Mouse (Mus musculus): ENCODE results near the gene Cdc42ep2. TPM values are rescaled to one million over a fixed set of nuclear protein-coding genes. Genes with fewer than 3 reads are reported as not detected.

Gene Cdc42ep2
- polyA plus RNA-seq, 1 experiment from 2014 or later: 12.3 TPM

DNA sequence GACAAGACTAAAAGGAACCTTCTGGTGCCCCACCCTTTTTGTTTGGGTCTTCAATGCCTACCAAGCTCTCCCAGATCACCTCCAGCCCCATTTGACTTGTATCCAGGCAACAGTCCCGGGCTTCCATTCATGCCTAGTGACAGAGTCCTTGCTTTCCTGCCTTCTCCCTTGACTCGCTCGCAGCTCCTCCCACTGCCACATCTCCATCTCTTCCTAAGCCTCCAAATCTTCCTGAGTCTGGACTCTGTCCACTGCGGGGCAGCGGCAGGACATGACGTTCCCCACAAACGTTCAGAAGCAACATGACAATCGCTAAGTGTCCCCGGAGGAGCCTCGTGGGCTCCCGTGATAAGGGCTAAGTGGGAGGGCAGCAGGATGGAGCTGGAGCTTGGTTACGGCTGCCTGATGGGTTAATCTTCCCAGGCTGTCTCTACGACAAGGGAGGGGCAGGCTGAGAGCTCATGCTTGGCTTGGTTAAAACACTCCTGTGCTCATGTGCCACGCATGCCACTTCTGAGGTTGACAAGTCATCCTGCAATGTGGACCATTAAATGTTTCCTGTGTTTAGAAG is 13.3 kb upstream of the Cdc42ep2 start:
- H3K9ac ChIP-seq (replicated peaks; ENCODE audit: low read length): peak overlapping the region; percentile 3; the same call in 1 of the 2 replicates
- 6% methylated on average over 14 of the region's 14 CpGs for WGBS
- no peak; the same call in 1 of the 2 replicates for ATAC-seq (ENCODE audit: low FRiP score, low TSS enrichment)

DNA sequence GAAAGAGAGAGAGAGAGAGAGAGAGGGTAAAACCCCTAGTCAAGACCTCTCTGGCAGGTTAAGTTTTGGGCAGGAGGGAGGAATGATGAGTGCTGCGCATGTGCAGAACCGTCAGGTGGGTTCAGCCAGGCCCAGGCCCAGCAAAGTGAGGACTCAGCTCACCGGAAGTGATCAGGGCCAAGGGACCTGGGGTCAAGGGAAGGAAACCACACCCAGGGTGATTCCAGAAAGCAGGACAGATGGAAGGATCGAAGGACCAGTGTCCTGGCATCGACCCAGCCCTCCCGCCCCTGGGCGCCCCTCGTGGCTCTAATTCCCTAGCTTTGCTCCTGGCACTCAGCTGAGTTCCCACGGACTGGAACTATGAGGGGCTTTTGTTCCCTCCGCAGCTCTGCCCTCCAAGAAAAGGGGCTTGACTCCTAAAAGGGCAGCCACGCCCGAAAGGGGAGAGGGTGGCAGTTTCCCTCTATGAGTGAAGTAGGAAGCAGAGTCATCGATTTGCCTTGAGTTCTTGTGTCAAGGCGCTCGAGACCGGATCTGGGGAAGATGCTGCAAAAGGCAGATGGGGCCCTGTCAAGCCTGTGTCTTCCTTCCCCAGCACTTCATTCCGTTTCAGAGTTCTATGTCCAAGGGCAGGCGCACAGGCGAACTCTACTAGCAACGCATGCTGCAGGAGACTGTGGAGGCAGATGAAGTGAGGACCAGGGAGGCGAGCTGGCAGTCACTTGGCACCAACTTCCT is 12.6 kb upstream of the Cdc42ep2 start:
- Histone ChIP-seq H3K36me3 (ENCODE audit: control insufficient read depth, insufficient read depth, low read length) (peaks cover 8% of the 10 kb centered on the region), H3K9ac (replicated peaks; ENCODE audit: low read length) (no peak overlapping the region), H3K27me3 (ENCODE audit: control insufficient read depth, insufficient read depth, low read length) (no peaks in the 10 kb centered on the region), H3K27ac (replicated peaks; ENCODE audit: low read depth, low read length) (peak overlapping the region; percentile 37; the same call in 1 of the 2 replicates), H3K4me3 (replicated peaks; ENCODE audit: low read depth, low read length) (no peak overlapping the region), H3K4me1 (ENCODE audit: control insufficient read depth, insufficient read depth, low read length) (peaks cover 7% of the 10 kb centered on the region), H3K9me3 (ENCODE audit: control insufficient read depth, low read length) (no peaks in the 10 kb centered on the region), H3K4me2 (ENCODE audit: low read length) (peak overlapping the region; percentile 42)
- DNase-seq: peak; percentile 37
- no peak for ATAC-seq (ENCODE audit: low FRiP score, low TSS enrichment)
- WGBS: 51% methylated on average over 21 of the region's 21 CpGs

More for the DNA sequence above, 13.3 kb upstream of the Cdc42ep2 start:
- Histone ChIP-seq H3K27me3 (ENCODE audit: control insufficient read depth, insufficient read depth, low read length) (no peaks in the 10 kb centered on the region), H3K4me3 (replicated peaks; ENCODE audit: low read depth, low read length) (no peak overlapping the region), H3K4me1 (ENCODE audit: control insufficient read depth, insufficient read depth, low read length) (peaks cover 7% of the 10 kb centered on the region), H3K36me3 (ENCODE audit: control insufficient read depth, insufficient read depth, low read length) (peaks cover 10% of the 10 kb centered on the region), H3K9me3 (ENCODE audit: control insufficient read depth, low read length) (no peaks in the 10 kb centered on the region), H3K4me2 (ENCODE audit: low read length) (peak overlapping the region; percentile 42), H3K27ac (replicated peaks; ENCODE audit: low read depth, low read length) (peak overlapping the region; percentile 37; the same call in 1 of the 2 replicates)
- DNase-seq: peak; percentile 39

DNA sequence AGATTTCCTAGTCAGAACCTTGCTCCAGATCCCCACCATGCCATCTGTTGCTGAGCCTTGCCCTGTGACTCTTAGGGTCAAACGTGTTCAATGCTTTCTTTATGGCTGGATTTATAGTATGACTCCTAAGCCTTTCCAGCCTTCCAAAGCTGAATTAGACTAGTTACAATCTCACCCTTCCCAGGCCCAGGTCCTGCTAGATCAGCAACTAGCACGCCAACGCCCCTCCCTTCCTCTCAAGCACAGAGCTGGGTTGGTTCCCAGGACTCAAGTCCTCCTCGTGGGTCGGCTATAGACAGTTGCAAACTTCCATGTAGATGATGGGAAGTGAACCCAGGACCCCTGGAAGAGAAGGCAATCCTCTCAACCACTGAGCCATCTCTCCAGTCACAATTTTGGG is 11.1 kb upstream of the Cdc42ep2 start:
- H3K4me3 ChIP-seq (replicated peaks; ENCODE audit: low read depth, low read length): no peak overlapping the region
- WGBS: 81% methylated on average over 5 of the region's 5 CpGs
- no peaks in the 10 kb centered on the region; the same call in 1 of the 2 replicates for H3K36me3 ChIP-seq (ENCODE audit: control insufficient read depth, insufficient read depth, low read length)
- H3K27me3 ChIP-seq (ENCODE audit: control insufficient read depth, insufficient read depth, low read length): no peaks in the 10 kb centered on the region
- no peak overlapping the region for H3K9ac ChIP-seq (replicated peaks; ENCODE audit: low read length)
- H3K4me2 ChIP-seq (ENCODE audit: low read length): no peak overlapping the region
- no peaks in the 10 kb centered on the region for H3K9me3 ChIP-seq (ENCODE audit: control insufficient read depth, low read length)
- H3K4me1 ChIP-seq (ENCODE audit: control insufficient read depth, insufficient read depth, low read length): peaks cover 7% of the 10 kb centered on the region
- ATAC-seq (ENCODE audit: low FRiP score, low TSS enrichment) (no peak), DNase-seq (no peak)
- H3K27ac ChIP-seq (replicated peaks; ENCODE audit: low read depth, low read length): no peak overlapping the region

DNA sequence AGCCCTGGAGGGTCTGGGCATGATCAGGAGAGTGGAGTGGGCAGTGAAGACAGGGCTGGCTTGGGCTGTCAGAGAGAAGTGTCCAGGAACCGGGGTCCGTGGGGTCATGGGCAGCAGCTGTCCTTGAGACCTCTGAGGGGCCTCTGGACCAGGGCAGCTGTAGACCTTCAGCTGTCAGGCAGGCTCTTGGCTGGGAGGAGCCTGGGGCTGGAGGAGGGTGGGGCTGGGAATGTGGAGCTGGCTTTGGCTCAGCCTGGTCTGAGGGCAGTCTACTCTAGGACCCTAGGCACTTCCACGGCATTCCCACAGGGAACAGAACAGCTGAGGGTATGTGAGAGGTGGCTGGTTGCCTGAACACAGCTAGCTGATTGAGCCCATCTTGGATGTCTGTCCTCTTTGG is 10.7 kb upstream of the Cdc42ep2 start:
- DNase-seq: no peak
- no peak overlapping the region for H3K27ac ChIP-seq (replicated peaks; ENCODE audit: low read depth, low read length)
- ATAC-seq (ENCODE audit: low FRiP score, low TSS enrichment): no peak
- peaks cover 7% of the 10 kb centered on the region for H3K4me1 ChIP-seq (ENCODE audit: control insufficient read depth, insufficient read depth, low read length)
- H3K9ac ChIP-seq (replicated peaks; ENCODE audit: low read length): no peak overlapping the region
- no peak overlapping the region for H3K4me3 ChIP-seq (replicated peaks; ENCODE audit: low read depth, low read length)
- H3K36me3 ChIP-seq (ENCODE audit: control insufficient read depth, insufficient read depth, low read length): no peaks in the 10 kb centered on the region; the same call in 1 of the 2 replicates
- no peaks in the 10 kb centered on the region for H3K9me3 ChIP-seq (ENCODE audit: control insufficient read depth, low read length)
- H3K27me3 ChIP-seq (ENCODE audit: control insufficient read depth, insufficient read depth, low read length): no peaks in the 10 kb centered on the region
- no peak overlapping the region for H3K4me2 ChIP-seq (ENCODE audit: low read length)
- 65% methylated on average over 3 of the region's 3 CpGs for WGBS

DNA sequence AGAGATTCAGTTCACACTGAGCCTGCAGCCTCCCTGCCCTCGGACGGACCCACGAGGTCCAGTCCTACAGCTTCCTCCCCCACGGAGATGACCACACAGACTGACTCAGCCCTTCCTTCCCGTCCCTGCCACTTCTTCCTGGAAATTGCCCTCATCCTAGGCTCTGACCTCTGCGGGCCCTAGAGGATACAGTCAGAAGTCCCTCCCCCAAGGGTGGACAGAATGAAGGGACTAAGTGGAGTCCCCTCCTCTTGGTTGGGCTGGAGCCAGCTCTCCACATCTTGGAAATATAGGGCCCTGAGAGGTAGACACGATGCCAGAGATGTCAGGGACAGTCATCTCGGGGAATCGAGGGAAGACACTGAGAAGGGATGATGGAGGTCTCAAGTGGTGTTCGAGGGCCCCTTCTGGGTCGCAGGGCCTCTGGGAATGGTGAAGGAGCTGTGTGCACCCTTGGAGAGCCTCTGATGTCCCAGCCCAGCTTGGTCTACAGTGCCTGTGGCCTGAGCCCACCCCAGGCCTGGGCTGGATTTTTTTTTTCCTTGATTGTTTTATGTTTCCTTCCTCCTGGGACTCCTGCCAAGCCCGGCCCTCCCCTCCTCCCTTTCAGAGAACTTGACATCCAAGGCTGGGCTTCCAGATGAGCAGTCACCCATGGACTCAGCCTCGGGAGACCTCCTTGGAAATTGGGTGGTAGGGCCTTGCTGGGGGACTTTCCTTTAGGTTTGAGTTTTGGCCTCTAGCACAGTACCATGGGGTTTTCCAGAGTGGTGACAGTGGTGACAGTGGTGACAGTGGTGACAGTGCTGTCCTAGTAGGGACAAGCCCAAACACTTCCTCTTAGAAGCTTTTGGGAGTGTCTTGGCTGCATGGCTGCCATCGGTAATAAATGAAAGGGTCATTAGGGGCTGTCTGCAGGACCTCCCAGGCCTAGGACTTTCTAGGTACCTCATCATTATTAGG is 5.3 kb upstream of the Cdc42ep2 start:
- no peak overlapping the region for H3K9ac ChIP-seq (replicated peaks; ENCODE audit: low read length)
- WGBS: 74% methylated on average over 14 of the region's 14 CpGs
- H3K36me3 ChIP-seq (ENCODE audit: control insufficient read depth, insufficient read depth, low read length): no peaks in the 10 kb centered on the region
- no peak for ATAC-seq (ENCODE audit: low FRiP score, low TSS enrichment)
- H3K4me2 ChIP-seq (ENCODE audit: low read length): no peak overlapping the region
- peaks cover 8% of the 10 kb centered on the region; the same call in 1 of the 2 replicates for H3K4me1 ChIP-seq (ENCODE audit: control insufficient read depth, insufficient read depth, low read length)
- H3K27me3 ChIP-seq (ENCODE audit: control insufficient read depth, insufficient read depth, low read length): no peaks in the 10 kb centered on the region
- DNase-seq: no peak
- no peak overlapping the region for H3K4me3 ChIP-seq (replicated peaks; ENCODE audit: low read depth, low read length)
- no peaks in the 10 kb centered on the region for H3K9me3 ChIP-seq (ENCODE audit: control insufficient read depth, low read length)
- H3K27ac ChIP-seq (replicated peaks; ENCODE audit: low read depth, low read length): no peak overlapping the region

DNA sequence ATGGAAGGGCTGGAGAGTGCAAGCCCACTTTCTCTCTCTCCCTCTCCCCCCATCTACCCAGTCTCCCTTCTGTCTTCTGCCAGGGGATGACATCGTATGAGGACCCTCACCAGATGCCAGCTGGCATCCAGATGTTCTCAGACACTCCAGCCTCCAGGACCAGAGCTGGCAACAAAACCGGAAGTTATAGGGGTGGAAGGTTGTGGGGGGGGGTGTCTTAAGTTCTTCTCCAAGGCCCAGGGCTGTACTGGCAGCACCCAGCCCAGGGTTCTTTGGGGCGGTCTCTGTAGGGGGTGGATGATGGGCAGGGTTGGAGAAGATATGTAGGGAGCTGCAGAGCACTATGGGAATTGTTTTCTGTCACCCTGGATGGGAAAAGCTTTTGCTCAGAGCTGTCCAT is 3.9 kb upstream of the Cdc42ep2 start:
- H3K36me3 ChIP-seq (ENCODE audit: control insufficient read depth, insufficient read depth, low read length): no peaks in the 10 kb centered on the region
- no peak overlapping the region for H3K4me3 ChIP-seq (replicated peaks; ENCODE audit: low read depth, low read length)
- no peak overlapping the region for H3K27ac ChIP-seq (replicated peaks; ENCODE audit: low read depth, low read length)
- peaks cover 8% of the 10 kb centered on the region; the same call in 1 of the 2 replicates for H3K4me1 ChIP-seq (ENCODE audit: control insufficient read depth, insufficient read depth, low read length)
- no peaks in the 10 kb centered on the region for H3K9me3 ChIP-seq (ENCODE audit: control insufficient read depth, low read length)
- DNase-seq: no peak
- no peak overlapping the region for H3K4me2 ChIP-seq (ENCODE audit: low read length)
- WGBS: 87% methylated on average over 3 of the region's 3 CpGs
- H3K9ac ChIP-seq (replicated peaks; ENCODE audit: low read length): no peak overlapping the region
- no peak for ATAC-seq (ENCODE audit: low FRiP score, low TSS enrichment)
- no peaks in the 10 kb centered on the region for H3K27me3 ChIP-seq (ENCODE audit: control insufficient read depth, insufficient read depth, low read length)

DNA sequence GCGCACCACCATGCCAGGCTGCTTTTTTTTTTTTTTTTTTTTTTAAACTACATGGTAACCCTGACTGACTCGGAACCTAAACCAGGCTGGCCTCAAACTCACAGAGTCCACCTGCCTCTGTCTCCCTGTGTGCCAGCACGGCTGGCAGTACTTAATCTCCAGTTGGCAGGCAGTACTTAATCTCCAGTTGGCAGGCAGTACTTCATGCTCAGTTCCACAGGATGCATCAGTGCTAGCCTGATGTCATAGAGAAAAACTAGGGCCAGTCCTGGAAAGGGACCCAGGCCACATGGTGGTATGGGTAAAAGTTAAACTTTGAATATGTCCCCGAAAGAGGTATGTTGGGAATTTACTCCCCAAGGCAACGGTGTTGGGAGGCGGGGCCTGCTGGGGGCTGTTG is 3.5 kb upstream of the Cdc42ep2 start:
- no peaks in the 10 kb centered on the region for H3K9me3 ChIP-seq (ENCODE audit: control insufficient read depth, low read length)
- ATAC-seq (ENCODE audit: low FRiP score, low TSS enrichment): no peak
- no peak for DNase-seq
- peaks cover 8% of the 10 kb centered on the region; the same call in 1 of the 2 replicates for H3K4me1 ChIP-seq (ENCODE audit: control insufficient read depth, insufficient read depth, low read length)
- no peak overlapping the region for H3K4me2 ChIP-seq (ENCODE audit: low read length)
- no peaks in the 10 kb centered on the region for H3K27me3 ChIP-seq (ENCODE audit: control insufficient read depth, insufficient read depth, low read length)
- H3K4me3 ChIP-seq (replicated peaks; ENCODE audit: low read depth, low read length): no peak overlapping the region
- no peaks in the 10 kb centered on the region for H3K36me3 ChIP-seq (ENCODE audit: control insufficient read depth, insufficient read depth, low read length)
- H3K9ac ChIP-seq (replicated peaks; ENCODE audit: low read length): no peak overlapping the region
- 88% methylated on average over 6 of the region's 6 CpGs for WGBS
- no peak overlapping the region for H3K27ac ChIP-seq (replicated peaks; ENCODE audit: low read depth, low read length)

DNA sequence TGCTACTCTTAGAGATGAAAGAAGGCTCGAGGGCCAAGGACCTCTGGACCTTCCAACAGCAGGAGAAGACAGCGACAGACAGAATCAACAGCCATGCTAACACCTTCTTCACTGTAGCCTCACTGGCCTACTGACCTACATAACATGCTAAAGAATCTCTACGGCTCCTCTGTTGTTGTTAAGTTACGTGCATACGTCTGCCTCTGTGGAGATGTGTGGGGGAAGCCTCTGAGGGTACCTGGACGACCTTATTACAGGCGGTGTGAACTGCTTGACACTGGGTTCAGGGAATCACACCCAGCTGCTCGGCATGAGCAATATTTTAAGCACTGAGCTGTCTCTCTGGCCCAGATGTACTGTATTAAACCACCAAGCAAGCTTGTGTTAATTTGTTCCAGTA is 2.9 kb upstream of the Cdc42ep2 start:
- no peak overlapping the region for H3K9ac ChIP-seq (replicated peaks; ENCODE audit: low read length)
- ATAC-seq (ENCODE audit: low FRiP score, low TSS enrichment) (no peak), DNase-seq (no peak)
- peaks cover 8% of the 10 kb centered on the region; the same call in 1 of the 2 replicates for H3K4me1 ChIP-seq (ENCODE audit: control insufficient read depth, insufficient read depth, low read length)
- H3K9me3 ChIP-seq (ENCODE audit: control insufficient read depth, low read length): no peaks in the 10 kb centered on the region
- H3K36me3 ChIP-seq (ENCODE audit: control insufficient read depth, insufficient read depth, low read length): no peaks in the 10 kb centered on the region
- H3K27me3 ChIP-seq (ENCODE audit: control insufficient read depth, insufficient read depth, low read length): no peaks in the 10 kb centered on the region
- no peak overlapping the region for H3K4me2 ChIP-seq (ENCODE audit: low read length)
- no peak overlapping the region for H3K4me3 ChIP-seq (replicated peaks; ENCODE audit: low read depth, low read length)
- WGBS: 81% methylated on average over 8 of the region's 8 CpGs
- no peak overlapping the region for H3K27ac ChIP-seq (replicated peaks; ENCODE audit: low read depth, low read length)

Data from midbrain, embryonic 14.5 days (tissue).